Mouse (Mus musculus) intestine, embryonic 14.5 days (tissue): Measurements from ENCODE around the gene Gm20517. TPM values are rescaled to one million over a fixed set of nuclear protein-coding genes. Genes with fewer than 3 reads are reported as not detected.

Experiments
- ATAC-seq: fragments of 200-750 bp; cut with Nextera tagmentation; replicated peaks from 2 replicates; pipeline ENCODE4 v1.8.0; 2017; ENCODE audit warnings: low read depth, moderate number of reproducible peaks, moderate TSS enrichment, moderate library complexity; ENCODE audit not compliant: low FRiP score, low TSS enrichment
- DNase-seq: peaks from one replicate; pipeline ENCODE4 v3.0.0-alpha.2; 2018; ENCODE audit warnings: low spot score
- H3K27ac ChIP-seq: fragments of 300-500 bp; sonication (generic); 2 replicates; pipeline ENCODE4 v1.5.1; 2014; ENCODE audit warnings: low read depth, mild to moderate bottlenecking, control low read depth
- H3K27me3 ChIP-seq: fragments of 300-500 bp; sonication (generic); replicated peaks from 2 replicates; pipeline ENCODE4 v1.6.1; 2014; ENCODE audit warnings: low read length, control low read depth; ENCODE audit not compliant: control insufficient read depth, insufficient read depth
- H3K36me3 ChIP-seq: fragments of 300-500 bp; sonication (generic); 2 replicates; pipeline ENCODE4 v1.6.1; 2014; ENCODE audit warnings: low read length, control low read depth; ENCODE audit not compliant: control insufficient read depth, insufficient read depth
- H3K4me1 ChIP-seq: fragments of 300-500 bp; sonication (generic); replicated peaks from 2 replicates; pipeline ENCODE4 v1.6.1; 2014; ENCODE audit warnings: low read length, control low read depth, mixed read lengths; ENCODE audit not compliant: control insufficient read depth, insufficient read depth
- H3K4me2 ChIP-seq: fragments of 300-500 bp; sonication (generic); 2 replicates; pipeline ENCODE4 v1.6.1; 2014; ENCODE audit warnings: low read length
- H3K4me3 ChIP-seq: fragments of 300-500 bp; sonication (generic); 2 replicates; pipeline ENCODE4 v1.5.1; 2014; ENCODE audit warnings: low read depth, low read length, control low read depth, mixed read lengths
- H3K9ac ChIP-seq: fragments of 300-500 bp; sonication (generic); 2 replicates; pipeline ENCODE4 v1.6.1; 2014; ENCODE audit warnings: mild to moderate bottlenecking, low read length
- H3K9me3 ChIP-seq: fragments of 300-500 bp; sonication (generic); 2 replicates; pipeline ENCODE4 v1.6.1; 2016; ENCODE audit warnings: low read length, control low read depth; ENCODE audit not compliant: control insufficient read depth
- WGBS: fragments of 180-500 bp; shearing (Covaris S2); extraction: QIAGEN DNeasy Blood & Tissue Kit; methylation state at CpG from one replicate; pipeline ENCODE4 v1.1.7; 2014; 5-methylcytosine and 5-hydroxymethylcytosine counted together
- polyA plus RNA-seq: library from polyadenylated mRNA; unstranded; fragments of >200 nt; fragmentation: Nextera tagmentation; extraction: Ambion mirVana; gene quantifications from 2 replicates; pipeline ENCODE4 v1.2.1, GENCODE M21; 2014

Gene Gm20517
- polyA plus RNA-seq, 1 experiment from 2014 or later: 1.8 TPM

DNA sequence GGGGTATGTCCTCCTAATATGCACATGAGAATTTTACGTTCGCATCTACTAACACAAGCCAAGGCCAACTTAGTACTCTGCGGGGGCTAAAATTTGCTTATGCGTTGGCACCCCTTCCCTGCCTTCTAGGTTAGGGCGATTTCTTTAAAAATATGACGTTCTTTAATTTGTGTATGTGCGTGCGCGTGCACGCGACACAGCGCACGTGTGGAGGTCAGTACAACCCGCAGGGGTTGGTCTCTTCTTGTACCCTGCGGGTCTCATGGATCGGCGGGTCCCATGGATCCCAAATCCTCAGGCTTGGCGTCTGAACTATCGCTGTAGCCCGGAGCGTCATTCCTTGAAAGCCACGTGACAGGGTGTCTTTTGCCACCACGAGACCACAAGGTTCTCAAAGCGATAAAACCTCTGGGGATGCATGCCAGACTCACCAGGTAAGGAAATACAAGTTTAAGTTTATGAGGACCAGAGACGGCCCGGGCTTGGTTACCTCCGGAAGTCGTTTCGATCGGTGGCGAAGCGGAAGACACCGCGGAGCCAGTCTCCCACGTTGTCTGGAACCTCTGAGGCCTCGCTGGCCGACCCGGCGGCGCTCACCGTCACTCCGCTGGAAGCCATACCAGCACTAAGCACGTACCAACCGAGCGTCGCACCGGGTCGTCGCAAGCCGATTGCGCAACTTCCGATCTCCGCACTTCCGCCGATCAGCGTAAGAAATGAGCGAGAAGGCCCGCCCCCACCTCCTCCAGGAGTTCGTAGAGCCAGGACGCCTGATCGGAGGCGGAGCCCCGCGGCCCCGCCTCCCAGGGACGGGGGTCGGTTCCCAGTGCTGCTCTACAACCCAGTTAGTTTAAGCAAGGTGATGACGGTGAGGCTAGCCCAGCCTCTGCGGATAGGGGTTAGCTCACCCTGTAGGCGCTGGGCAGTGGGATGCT lies 76.3 kb downstream of the Gm20517 start:
- peak overlapping the region; percentile 95 for H3K4me2 ChIP-seq
- peaks cover 12% of the 10 kb centered on the region; the same call in 1 of the 2 replicates for H3K4me1 ChIP-seq
- DNase-seq (peak; percentile 94), ATAC-seq (peak; percentile 86)
- H3K9me3 ChIP-seq: no peaks in the 10 kb centered on the region
- peak overlapping the region; percentile 95 for H3K4me3 ChIP-seq
- no peaks in the 10 kb centered on the region for H3K27me3 ChIP-seq
- WGBS: under 1% methylated on average over 70 of the region's 70 CpGs
- peaks cover 35% of the 10 kb centered on the region for H3K36me3 ChIP-seq
- H3K27ac ChIP-seq: peak overlapping the region; percentile 80
- peak overlapping the region; percentile 81 for H3K9ac ChIP-seq

DNA sequence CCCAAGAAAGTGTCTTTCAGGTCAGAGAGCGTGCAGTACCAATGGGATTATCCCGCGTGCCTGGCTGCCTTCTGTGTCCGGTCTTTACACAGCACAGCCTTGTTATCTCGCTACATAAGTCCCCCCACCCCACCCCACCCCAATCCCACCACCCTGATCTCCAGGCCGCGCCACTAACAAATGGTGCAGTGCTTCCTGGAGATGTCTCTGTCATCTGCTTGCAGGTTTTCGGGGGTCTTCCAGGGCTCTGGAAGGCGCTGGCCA lies 76.9 kb downstream of the Gm20517 start, which contains the start of gene Tomm6:
Gene Tomm6, minus strand, starts transcription at position 43 of the 264 bp plus-strand sequence.
- Histone ChIP-seq H3K4me3 (peak within 1 kb of the TSS; percentile 95), H3K4me2 (peak within 1 kb of the TSS; percentile 95), H3K4me1 (peaks cover 12% of the 10 kb centered on the region; the same call in 1 of the 2 replicates), H3K36me3 (peaks cover 31% of the 10 kb centered on the region), H3K27me3 (no peaks in the 10 kb centered on the region), H3K9me3 (no peaks in the 10 kb centered on the region), H3K9ac (peak within 1 kb of the TSS; percentile 81), H3K27ac (peak within 1 kb of the TSS; percentile 80)
- ATAC-seq: no peak
- DNase-seq: no peak
- 1% methylated on average over 9 of the region's 9 CpGs for WGBS

DNA sequence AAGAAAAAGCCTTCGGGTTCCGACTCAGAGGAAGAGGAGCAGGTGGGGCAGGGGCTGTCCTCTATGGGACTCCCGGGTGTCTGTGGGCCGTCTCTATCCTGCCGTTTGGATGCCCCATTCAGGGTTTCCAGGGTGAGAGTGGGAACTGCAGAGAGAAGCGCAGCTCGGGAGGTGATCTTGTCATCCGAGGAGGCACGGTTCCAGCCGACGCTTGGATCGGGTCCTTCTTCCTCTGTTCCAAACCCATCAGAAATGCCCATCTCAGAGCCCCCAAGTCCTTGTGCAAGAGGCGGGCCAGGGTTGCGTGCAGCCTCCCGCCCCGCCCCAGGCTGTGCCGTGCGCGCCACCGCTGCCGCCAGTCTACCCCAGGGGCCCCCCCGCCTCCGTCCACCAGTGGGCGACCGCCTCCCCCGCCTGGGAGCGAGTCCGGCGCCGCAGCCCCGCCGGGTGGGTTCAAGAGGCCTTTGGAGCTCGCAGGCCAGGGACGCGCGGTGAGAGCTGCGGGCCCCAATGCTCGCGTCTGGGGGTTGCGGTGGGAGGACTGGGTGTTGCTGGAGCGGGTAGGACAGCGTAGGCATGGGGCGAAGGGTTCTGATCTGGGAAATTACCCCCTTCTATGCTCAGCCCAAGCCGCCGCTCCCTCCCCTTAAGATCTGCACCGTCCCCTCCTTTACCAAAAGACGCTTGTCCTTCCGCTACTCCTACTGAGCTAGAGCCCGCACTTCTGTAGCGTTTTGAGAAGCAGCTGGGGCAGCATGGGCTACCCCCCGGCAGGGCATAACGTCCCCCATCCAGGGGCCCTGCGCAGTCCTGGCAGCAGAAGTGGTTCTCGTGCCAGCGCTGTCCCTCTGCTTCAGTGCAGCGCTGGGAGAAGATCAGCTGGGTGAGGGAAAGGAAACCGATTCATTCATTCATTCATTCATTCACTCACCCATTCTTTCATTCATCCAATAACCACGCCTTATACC lies 77.5 kb downstream of the Gm20517 start, which contains the start of gene Frs3:
Gene Frs3, plus strand, starts transcription at position 423 of the 968 bp plus-strand sequence.
- H3K27ac ChIP-seq: peak within 1 kb of the TSS; percentile 80
- peaks cover 12% of the 10 kb centered on the region; the same call in 1 of the 2 replicates for H3K4me1 ChIP-seq
- peak within 1 kb of the TSS; percentile 95 for H3K4me3 ChIP-seq
- no peaks in the 10 kb centered on the region for H3K9me3 ChIP-seq
- H3K4me2 ChIP-seq: peak within 1 kb of the TSS; percentile 95
- peak; percentile 67 for ATAC-seq
- peaks cover 25% of the 10 kb centered on the region for H3K36me3 ChIP-seq
- DNase-seq: peak; percentile 84
- 1% methylated on average over 55 of the region's 58 CpGs for WGBS
- peak within 1 kb of the TSS; percentile 81 for H3K9ac ChIP-seq
- no peaks in the 10 kb centered on the region for H3K27me3 ChIP-seq

- Histone ChIP-seq H3K4me2 (peak overlapping the region; percentile 95; the same call in 1 of the 2 replicates), H3K27ac (no peak overlapping the region), H3K36me3 (peaks cover 15% of the 10 kb centered on the region), H3K4me3 (no peak overlapping the region), H3K9ac (no peak overlapping the region), H3K9me3 (no peaks in the 10 kb centered on the region), H3K4me1 (peaks cover 15% of the 10 kb centered on the region; the same call in 1 of the 2 replicates), H3K27me3 (no peaks in the 10 kb centered on the region)
- ATAC-seq (no peak), DNase-seq (no peak)
- WGBS: 80% methylated on average over 6 of the region's 8 CpGs
Observed at GRCm38 (mm10) chr17:47689894-47690293, 78.5 kb downstream of the Gm20517 start.

- no peak overlapping the region for H3K27ac ChIP-seq
- no peaks in the 10 kb centered on the region for H3K27me3 ChIP-seq
- H3K4me3 ChIP-seq: no peak overlapping the region
- H3K4me1 ChIP-seq: peaks cover 19% of the 10 kb centered on the region; the same call in 1 of the 2 replicates
- H3K9ac ChIP-seq: no peak overlapping the region
- peaks cover 3% of the 10 kb centered on the region; the same call in 1 of the 2 replicates for H3K36me3 ChIP-seq
- no peak for ATAC-seq
- H3K9me3 ChIP-seq: no peaks in the 10 kb centered on the region
- DNase-seq: no peak
- H3K4me2 ChIP-seq: no peak overlapping the region
- WGBS: 93% methylated on average over 3 of the region's 3 CpGs
Observed at GRCm38 (mm10) chr17:47691650-47692049, 80.3 kb downstream of the Gm20517 start.

DNA sequence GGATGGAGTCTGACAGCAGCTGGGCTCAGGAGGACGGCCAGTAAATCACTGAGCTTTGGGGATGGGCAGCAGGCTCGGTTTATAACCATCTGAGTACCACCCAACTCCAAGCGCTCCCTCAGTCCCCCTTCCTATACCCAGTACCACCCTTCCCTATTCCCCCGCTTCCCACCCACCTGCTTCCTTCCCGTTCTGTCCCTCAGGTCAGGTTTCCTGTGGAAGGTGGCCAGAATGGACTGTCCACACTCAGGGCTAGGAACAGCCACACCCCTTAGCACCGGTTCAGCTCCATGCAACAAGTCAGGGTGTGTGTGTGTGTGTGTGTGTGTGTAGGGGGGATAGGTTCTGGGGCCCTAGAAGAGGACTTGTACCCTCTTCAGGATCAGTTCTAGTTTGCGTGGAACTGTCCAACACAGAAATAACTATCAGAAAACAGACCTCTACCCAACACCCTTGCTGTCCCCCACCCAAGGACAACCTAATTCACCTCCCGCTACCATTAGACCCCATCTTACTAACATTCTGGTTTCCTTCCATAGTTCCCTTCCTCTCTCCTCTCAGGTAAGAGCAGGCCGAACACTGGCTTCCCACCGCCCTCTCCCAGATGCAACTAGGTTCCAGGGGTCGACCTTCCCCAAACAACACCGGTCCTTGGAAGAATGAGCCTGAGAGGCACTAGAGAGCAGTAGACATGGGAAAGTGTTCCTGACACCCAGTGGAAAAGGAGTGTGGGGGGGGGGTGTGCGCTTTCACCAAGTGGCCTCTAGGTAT lies 82.5 kb downstream of the Gm20517 start:
- Histone ChIP-seq H3K27ac (0 out of 2 replicates have a peak overlapping the region, but pooled peaks have one; percentile 3), H3K9me3 (no peaks in the 10 kb centered on the region), H3K4me1 (peaks cover 13% of the 10 kb centered on the region; the same call in 1 of the 2 replicates), H3K27me3 (no peaks in the 10 kb centered on the region), H3K4me2 (peak overlapping the region; percentile 56), H3K9ac (no peak overlapping the region), H3K36me3 (0 out of 2 replicates have a peak, but pooled peaks cover 7% of the 10 kb centered on the region), H3K4me3 (peak overlapping the region; percentile 69)
- WGBS: 38% methylated on average over 13 of the region's 13 CpGs
- no peak for DNase-seq
- no peak for ATAC-seq

DNA sequence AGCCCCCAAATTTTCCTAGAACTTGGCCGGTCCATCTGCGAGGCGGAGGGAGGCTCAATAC lies 82.9 kb downstream of the Gm20517 start, which contains the start of gene Gm21981:
Gene Gm21981, minus strand, starts transcription at position 14 of the 61 bp plus-strand sequence.
- Histone ChIP-seq H3K4me3 (peak within 1 kb of the TSS; percentile 69), H3K36me3 (0 out of 2 replicates have a peak, but pooled peaks cover 7% of the 10 kb centered on the region), H3K27ac (peak within 1 kb of the TSS; percentile 3; the same call in 1 of the 2 replicates), H3K9me3 (no peaks in the 10 kb centered on the region), H3K9ac (peak within 1 kb of the TSS; percentile 75), H3K4me1 (peaks cover 11% of the 10 kb centered on the region; the same call in 1 of the 2 replicates), H3K27me3 (no peaks in the 10 kb centered on the region), H3K4me2 (peak within 1 kb of the TSS; percentile 56)
- 2% methylated on average over 3 of the region's 3 CpGs for WGBS
- DNase-seq: no peak
- no peak for ATAC-seq
